Mouse (Mus musculus) thymus, adult 2 months (tissue): ENCODE results near the gene Plcd4.

Source experiments
- CTCF ChIP-seq: fragments of 200-500 bp; IDR thresholded peaks from 2 replicates; pipeline ENCODE4 v1.5.1; 2012; ENCODE audit warnings: mild to moderate bottlenecking, control low read depth, low read length, moderate library complexity, borderline replicate concordance; ENCODE audit not compliant: control insufficient read depth, poor library complexity, insufficient read depth; ENCODE audit errors: extremely low read depth
- POLR2A ChIP-seq: fragments of 200-500 bp; IDR thresholded peaks from 2 replicates; pipeline ENCODE4 v1.6.1; 2012; ENCODE audit warnings: mild to moderate bottlenecking, low read length, control low read depth, moderate library complexity; ENCODE audit not compliant: control insufficient read depth, poor library complexity, insufficient read depth; ENCODE audit errors: extremely low read depth

DNA sequence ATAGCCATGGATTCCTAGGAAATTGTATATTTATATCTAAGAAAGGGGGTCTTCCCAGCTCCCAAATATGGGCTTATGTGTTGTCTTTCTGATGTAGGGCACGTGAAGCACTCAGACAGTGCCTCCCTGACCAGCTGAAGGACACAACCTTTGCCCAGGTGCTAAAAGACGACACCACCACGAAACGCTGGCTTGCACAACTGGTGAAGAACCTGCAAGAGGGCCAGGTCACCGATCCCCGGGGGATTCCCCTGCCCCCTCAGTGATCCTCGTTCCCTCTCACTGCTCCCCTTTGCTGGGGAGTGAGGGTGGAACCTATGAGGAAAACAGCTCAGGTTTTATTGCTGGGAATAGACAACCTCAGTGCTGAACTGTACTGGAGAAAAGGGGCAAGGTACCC is 14.1 kb upstream of the Plcd4 start:
- TF ChIP-seq CTCF (no peak), POLR2A (no peak)
